Mouse (Mus musculus) hindbrain, embryonic 15.5 days (tissue): ENCODE measurements at regions not wholly inside any gene's neighbourhood (a gene's known extent, or its start where the extent isn't known, plus 50 kb on each side); places are given as distances from the start of the nearest gene placed in this dataset.
A peak's percentile ranks its signal among the peaks of the same experiment; 100 is the strongest.
"Not testable (repeated sequence)": the region's sequence is repeated elsewhere in the genome, so short reads cannot be mapped to it uniquely, and the experiment has no call there.

ENCODE experiments used
- ATAC-seq: fragments of 200-750 bp; cut with Nextera tagmentation; 2 replicates; pipeline ENCODE4 v1.8.0; 2017; ENCODE audit warnings: low read depth, moderate number of reproducible peaks, moderate TSS enrichment; ENCODE audit not compliant: low FRiP score
- H3K27ac ChIP-seq: fragments of 300-500 bp; sonication (generic); replicated peaks from 2 replicates; pipeline ENCODE4 v1.5.1; 2015; ENCODE audit warnings: mild to moderate bottlenecking, inconsistent platforms
- H3K27me3 ChIP-seq: fragments of 300-500 bp; sonication (generic); 2 replicates; pipeline ENCODE4 v1.6.1; 2015; ENCODE audit warnings: control low read depth, inconsistent platforms
- H3K36me3 ChIP-seq: fragments of 300-500 bp; sonication (generic); 2 replicates; pipeline ENCODE4 v1.6.1; 2015; ENCODE audit warnings: control low read depth, inconsistent platforms
- H3K4me1 ChIP-seq: fragments of 300-500 bp; sonication (generic); replicated peaks from 2 replicates; pipeline ENCODE4 v1.6.1; 2015; ENCODE audit warnings: control low read depth, inconsistent platforms
- H3K4me2 ChIP-seq: fragments of 300-500 bp; sonication (generic); 2 replicates; pipeline ENCODE4 v1.6.1; 2015; ENCODE audit warnings: moderate library complexity, mild to moderate bottlenecking, inconsistent platforms
- H3K4me3 ChIP-seq: fragments of 300-500 bp; sonication (generic); 2 replicates; pipeline ENCODE4 v1.5.1; 2015; ENCODE audit warnings: mild to moderate bottlenecking, inconsistent platforms
- H3K9ac ChIP-seq: fragments of 300-500 bp; sonication (generic); 2 replicates; pipeline ENCODE4 v1.6.1; 2015; ENCODE audit warnings: inconsistent platforms
- H3K9me3 ChIP-seq: fragments of 300-500 bp; sonication (generic); 2 replicates; pipeline ENCODE4 v1.6.1; 2016; ENCODE audit warnings: control low read depth, inconsistent platforms
- WGBS: fragments of 180-500 bp; shearing (Covaris S2); methylation state at CpG from one replicate; pipeline ENCODE4 v1.1.7; 2015; 5-methylcytosine and 5-hydroxymethylcytosine counted together

DNA sequence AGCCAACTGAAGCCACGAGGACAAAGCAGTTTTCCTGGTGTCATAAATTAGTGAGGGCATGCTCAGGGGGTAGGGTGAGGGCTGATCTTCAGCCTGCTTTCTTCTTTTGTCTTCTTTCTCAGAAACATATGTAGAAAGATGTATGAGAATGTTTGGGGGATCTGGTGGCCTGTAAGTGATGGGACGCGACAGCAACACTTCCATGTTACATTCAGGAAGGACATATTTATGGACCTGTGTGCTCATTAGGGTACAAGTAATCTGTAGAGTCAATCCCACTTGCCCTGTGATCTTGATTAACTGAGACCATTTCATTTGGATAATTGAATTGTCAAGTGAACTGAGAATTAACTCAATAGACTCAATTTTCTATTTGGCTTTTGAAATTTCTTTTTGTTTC, 486.1 kb upstream of the Fam160b2 start:
- H3K36me3 ChIP-seq = no peaks in the 10 kb centered on the region
- no peak overlapping the region for H3K9ac ChIP-seq
- ATAC-seq = no peak
- no peak overlapping the region for H3K27ac ChIP-seq
- H3K9me3 ChIP-seq = no peaks in the 10 kb centered on the region
- WGBS = 91% methylated on average over 3 of the region's 3 CpGs
- H3K4me1 ChIP-seq = no peaks in the 10 kb centered on the region
- H3K4me2 ChIP-seq = no peak overlapping the region
- no peaks in the 10 kb centered on the region for H3K27me3 ChIP-seq
- H3K4me3 ChIP-seq = no peak overlapping the region

DNA sequence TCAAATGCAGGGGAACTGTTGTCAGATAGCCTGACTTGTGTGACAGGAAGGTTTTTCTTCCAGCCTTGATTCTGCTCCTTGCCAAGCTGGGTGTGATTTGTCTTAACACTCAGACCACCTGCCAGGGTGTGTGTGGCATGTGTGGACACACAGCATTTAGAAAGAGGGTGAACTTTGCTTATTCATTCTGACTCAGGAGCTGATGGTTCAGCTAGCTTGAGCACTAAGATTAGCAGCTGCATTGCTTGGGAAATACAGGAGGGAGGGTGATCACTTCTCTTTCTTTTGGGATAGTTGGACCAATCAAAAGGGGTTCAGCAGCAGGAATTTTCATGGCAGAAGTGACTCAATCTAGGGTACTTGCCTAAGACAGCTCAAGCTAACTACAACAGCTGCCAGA, 482.7 kb upstream of the Fam160b2 start:
- Histone ChIP-seq H3K36me3 (no peaks in the 10 kb centered on the region), H3K27me3 (no peaks in the 10 kb centered on the region), H3K9me3 (no peaks in the 10 kb centered on the region), H3K4me1 (no peaks in the 10 kb centered on the region), H3K27ac (no peak overlapping the region), H3K4me2 (no peak overlapping the region), H3K9ac (no peak overlapping the region), H3K4me3 (no peak overlapping the region)
- no peak for ATAC-seq

DNA sequence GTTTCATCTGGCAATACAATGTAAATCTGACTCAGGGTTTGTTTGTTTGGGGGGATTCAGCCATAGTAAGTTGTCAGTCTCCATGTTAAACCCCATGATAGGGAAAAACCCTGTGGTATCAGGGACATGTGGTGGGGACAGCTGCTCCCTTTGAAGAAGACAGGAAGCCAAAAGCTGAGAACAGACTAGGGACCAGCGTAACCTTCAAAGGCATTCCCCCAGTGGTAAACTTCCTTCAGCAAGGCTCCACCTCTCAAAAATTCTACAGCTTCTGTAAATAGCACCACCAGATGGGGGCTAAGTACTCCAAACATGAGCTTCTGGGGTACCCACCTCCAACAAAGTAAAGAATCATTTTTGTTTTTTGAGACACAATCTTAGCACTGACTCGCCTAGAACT, 476.0 kb upstream of the Fam160b2 start:
- H3K27ac ChIP-seq = no peak overlapping the region
- H3K36me3 ChIP-seq = no peaks in the 10 kb centered on the region
- ATAC-seq = no peak
- no peak overlapping the region for H3K4me2 ChIP-seq
- no peaks in the 10 kb centered on the region for H3K4me1 ChIP-seq
- H3K9me3 ChIP-seq = no peaks in the 10 kb centered on the region
- no peak overlapping the region for H3K9ac ChIP-seq
- H3K4me3 ChIP-seq = no peak overlapping the region
- WGBS = 87% methylated on average over 2 of the region's 2 CpGs
- no peaks in the 10 kb centered on the region for H3K27me3 ChIP-seq

DNA sequence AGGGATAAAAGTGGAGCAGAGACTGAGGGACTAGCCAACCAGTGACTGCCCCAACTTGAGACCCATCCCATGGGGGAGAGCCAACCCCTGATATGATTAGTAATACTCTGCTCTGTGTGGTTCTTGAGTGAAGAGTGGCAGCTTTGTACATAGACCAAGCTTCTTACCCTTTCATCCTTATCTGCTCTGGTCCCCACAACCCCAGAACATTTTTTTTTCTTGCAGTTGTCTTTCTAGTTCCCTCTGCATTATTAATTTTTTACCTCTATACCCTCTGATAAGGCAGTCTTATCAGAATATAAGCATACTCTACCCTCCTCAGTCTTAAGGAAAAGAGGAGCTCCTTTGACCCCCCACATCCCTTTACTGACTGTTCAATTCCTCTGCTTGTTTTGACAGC, 474.4 kb upstream of the Fam160b2 start:
- no peaks in the 10 kb centered on the region for H3K36me3 ChIP-seq
- H3K4me3 ChIP-seq = no peak overlapping the region
- H3K4me1 ChIP-seq = no peaks in the 10 kb centered on the region
- no peak overlapping the region for H3K27ac ChIP-seq
- no peak for ATAC-seq
- H3K9me3 ChIP-seq = no peaks in the 10 kb centered on the region
- H3K9ac ChIP-seq = no peak overlapping the region
- H3K4me2 ChIP-seq = no peak overlapping the region
- H3K27me3 ChIP-seq = no peaks in the 10 kb centered on the region

DNA sequence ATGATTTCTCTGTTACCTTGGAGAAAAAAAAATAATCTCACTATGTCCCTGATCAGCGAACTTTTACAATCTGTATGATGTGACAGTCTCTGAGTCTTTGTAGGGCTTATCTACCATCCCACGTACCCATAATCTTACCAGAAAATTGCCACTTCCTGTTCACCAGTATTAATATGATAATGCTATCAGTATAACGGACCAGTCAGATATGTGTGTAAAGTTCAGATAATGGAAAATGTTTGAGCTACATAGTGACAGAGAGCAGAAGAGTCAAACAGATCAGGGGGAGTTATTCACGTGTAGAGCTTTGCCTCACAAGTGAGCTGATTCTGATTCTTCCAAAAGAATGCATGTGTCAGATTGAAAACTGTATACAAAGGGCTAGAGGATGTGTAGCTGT, 466.0 kb upstream of the Fam160b2 start:
- no peak overlapping the region for H3K27ac ChIP-seq
- H3K4me1 ChIP-seq = no peaks in the 10 kb centered on the region
- no peak overlapping the region for H3K4me2 ChIP-seq
- WGBS = 83% methylated on average over 4 of the region's 4 CpGs
- no peak overlapping the region for H3K9ac ChIP-seq
- H3K9me3 ChIP-seq = no peaks in the 10 kb centered on the region
- no peak overlapping the region for H3K4me3 ChIP-seq
- ATAC-seq = no peak
- no peaks in the 10 kb centered on the region for H3K36me3 ChIP-seq
- no peaks in the 10 kb centered on the region for H3K27me3 ChIP-seq

DNA sequence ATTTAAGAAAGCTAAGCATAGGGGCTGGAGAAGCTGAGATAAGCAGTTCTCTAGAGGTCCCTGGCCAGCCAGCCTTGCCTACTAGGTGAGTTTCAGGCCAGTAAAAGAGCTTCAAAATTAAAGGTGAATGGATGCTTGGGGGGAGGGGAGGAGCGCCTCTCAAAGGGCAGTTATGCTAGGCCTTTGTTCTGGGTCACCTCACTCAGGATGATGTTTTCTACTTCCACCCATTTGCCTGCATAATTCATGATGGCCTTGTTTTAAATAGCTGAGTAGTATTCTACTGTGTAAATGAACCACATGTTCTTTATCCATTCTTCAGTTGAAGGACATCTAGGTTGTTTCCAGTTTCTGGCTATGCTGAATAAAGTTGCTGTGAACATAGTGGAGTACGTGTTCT, 457.0 kb upstream of the Fam160b2 start:
- H3K4me2 ChIP-seq = no peak overlapping the region
- no peaks in the 10 kb centered on the region; the same call in 1 of the 2 replicates for H3K4me1 ChIP-seq
- no peaks in the 10 kb centered on the region for H3K36me3 ChIP-seq
- 90% methylated on average over 2 of the region's 2 CpGs for WGBS
- ATAC-seq = no peak
- H3K9me3 ChIP-seq = no peaks in the 10 kb centered on the region
- no peak overlapping the region for H3K27ac ChIP-seq
- no peak overlapping the region for H3K4me3 ChIP-seq
- H3K27me3 ChIP-seq = no peaks in the 10 kb centered on the region
- no peak overlapping the region for H3K9ac ChIP-seq

DNA sequence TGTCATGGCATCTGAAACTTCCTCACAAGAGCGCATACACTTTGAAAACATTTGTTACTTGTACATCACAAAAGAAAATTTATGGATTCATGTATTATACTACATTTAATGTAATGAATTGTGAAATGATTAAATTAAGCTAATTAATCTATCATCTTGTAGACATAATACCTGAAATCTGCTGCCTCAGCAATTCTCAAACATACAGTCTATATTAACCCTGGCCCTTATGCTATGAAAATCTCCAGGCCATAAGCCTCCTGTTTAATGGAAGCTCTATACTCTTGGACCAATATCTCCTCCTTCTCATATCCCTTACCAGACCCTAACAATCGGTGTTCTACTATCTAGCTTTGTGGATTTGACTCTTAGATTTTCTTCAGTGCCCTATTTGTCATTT, 455.8 kb upstream of the Fam160b2 start:
- Histone ChIP-seq H3K4me2 (no peak overlapping the region), H3K9ac (no peak overlapping the region), H3K4me1 (no peaks in the 10 kb centered on the region; the same call in 1 of the 2 replicates), H3K4me3 (no peak overlapping the region), H3K27me3 (no peaks in the 10 kb centered on the region), H3K27ac (no peak overlapping the region), H3K36me3 (no peaks in the 10 kb centered on the region), H3K9me3 (no peaks in the 10 kb centered on the region)
- 85% methylated on average over 2 of the region's 2 CpGs for WGBS
- ATAC-seq = no peak

DNA sequence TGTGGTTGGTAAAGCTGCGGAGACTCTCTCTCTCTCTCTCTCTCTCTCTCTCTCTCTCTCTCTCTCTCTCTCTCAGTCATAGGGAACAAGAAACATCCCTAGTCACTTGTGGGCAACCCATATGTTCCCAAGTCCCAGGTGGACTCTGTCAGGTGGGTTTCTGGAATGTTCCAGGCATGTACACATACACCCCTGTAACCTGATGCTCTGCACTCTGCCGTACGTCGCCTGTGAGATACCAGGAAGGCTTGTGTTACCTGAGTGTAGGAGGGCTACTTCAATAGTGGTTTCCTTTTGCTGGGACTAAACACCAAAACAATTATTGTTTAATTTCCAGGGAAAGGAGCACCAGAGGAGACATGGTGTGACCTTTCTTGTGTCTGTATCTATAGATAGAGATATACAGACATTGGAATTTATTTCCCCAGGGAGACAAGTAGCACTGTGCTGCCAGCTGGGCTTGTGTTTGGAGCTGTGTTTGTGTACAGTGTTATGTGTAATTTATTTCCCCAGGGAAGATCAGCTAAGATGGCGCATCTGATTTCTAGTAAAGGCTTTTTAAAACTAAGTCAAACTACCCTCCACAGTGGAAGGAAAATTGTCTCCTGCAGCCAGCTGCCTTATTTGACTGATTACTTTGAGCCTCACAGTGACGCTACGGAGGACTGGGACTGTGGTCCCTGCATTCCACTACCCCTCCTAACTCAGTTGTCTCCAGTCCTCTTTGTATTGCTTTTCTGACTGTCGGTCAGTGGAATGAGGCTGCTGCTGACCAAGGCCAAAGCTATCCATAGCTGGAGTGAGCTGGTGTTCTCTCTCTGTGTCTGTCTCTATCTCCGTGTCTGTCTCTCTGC, 454.4 kb upstream of the Fam160b2 start:
- Histone ChIP-seq H3K4me1 (no peaks in the 10 kb centered on the region; the same call in 1 of the 2 replicates), H3K4me3 (no peak overlapping the region), H3K27ac (no peak overlapping the region), H3K36me3 (no peaks in the 10 kb centered on the region), H3K9ac (no peak overlapping the region), H3K9me3 (no peaks in the 10 kb centered on the region), H3K4me2 (no peak overlapping the region), H3K27me3 (no peaks in the 10 kb centered on the region)
- WGBS = 63% methylated on average over 9 of the region's 9 CpGs
- ATAC-seq = no peak

DNA sequence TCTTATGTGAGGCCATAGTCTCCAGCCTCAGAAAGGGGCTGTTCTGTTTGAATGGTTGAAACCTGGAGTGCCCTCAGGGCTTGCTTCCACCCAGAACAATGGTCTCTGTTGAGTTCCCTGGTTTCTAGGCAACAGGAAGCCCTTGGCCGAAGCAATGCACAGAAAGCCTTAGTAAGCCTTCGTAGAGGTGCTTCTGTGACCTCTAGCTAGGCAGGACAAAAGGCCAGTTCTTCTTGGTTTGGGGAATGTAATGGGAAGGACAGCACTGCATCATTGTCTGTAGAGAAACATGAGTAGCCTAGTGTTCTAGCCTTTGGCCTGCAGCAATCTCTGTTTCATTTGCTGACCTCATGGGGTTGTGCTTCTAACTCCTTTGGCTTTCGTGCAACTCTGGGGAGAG, 447.5 kb upstream of the Fam160b2 start:
- no peak for ATAC-seq
- WGBS = 12% methylated on average over 3 of the region's 3 CpGs
- H3K27me3 ChIP-seq = no peaks in the 10 kb centered on the region
- no peak overlapping the region for H3K9ac ChIP-seq
- no peaks in the 10 kb centered on the region for H3K9me3 ChIP-seq
- no peak overlapping the region for H3K4me3 ChIP-seq
- H3K4me1 ChIP-seq = no peaks in the 10 kb centered on the region
- H3K27ac ChIP-seq = no peak overlapping the region
- H3K36me3 ChIP-seq = no peaks in the 10 kb centered on the region
- H3K4me2 ChIP-seq = no peak overlapping the region

DNA sequence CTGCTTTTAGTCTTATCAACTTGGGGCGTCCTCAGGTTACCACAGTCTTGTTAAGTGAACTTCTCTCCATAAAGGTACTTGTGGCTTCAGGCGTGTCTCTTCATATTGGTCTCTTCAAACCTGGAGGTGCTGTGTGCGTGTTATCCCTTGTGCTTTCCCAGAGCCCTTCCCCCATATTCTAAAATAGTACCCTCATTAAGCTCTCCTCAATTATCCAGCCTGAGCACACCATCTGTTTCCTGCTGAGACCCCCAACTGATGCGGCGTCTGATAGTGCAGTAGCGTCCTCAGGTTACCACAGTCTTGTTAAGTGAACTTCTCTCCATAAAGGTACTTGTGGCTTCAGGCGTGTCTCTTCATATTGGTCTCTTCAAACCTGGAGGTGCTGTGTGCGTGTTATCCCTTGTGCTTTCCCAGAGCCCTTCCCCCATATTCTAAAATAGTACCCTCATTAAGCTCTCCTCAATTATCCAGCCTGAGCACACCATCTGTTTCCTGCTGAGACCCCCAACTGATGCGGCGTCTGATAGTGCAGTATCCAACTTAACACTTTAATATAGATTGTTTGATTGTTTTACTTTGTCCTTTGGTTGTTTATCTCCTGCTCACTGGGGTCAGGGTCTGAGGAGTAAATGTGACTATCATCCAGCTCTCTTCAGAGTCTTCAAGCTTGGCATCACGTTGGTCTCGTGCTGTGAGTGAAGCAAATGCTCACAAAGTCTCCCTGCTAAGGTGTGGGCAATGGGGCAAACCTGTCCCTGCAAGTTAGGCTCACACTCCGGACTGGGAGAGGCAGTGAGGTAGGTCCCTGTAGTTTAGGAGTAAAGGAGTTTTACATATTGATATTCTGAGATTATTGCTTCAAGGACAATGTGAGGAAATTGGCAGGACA, 444.5 kb upstream of the Fam160b2 start:
- not testable (repeated sequence) for H3K27ac ChIP-seq, H3K4me3 ChIP-seq, H3K4me1 ChIP-seq, H3K27me3 ChIP-seq, H3K9ac ChIP-seq, H3K4me2 ChIP-seq, H3K9me3 ChIP-seq, H3K36me3 ChIP-seq
- WGBS = 50% methylated on average over 11 of the region's 13 CpGs
- ATAC-seq = peak; percentile 19; the same call in 1 of the 2 replicates

DNA sequence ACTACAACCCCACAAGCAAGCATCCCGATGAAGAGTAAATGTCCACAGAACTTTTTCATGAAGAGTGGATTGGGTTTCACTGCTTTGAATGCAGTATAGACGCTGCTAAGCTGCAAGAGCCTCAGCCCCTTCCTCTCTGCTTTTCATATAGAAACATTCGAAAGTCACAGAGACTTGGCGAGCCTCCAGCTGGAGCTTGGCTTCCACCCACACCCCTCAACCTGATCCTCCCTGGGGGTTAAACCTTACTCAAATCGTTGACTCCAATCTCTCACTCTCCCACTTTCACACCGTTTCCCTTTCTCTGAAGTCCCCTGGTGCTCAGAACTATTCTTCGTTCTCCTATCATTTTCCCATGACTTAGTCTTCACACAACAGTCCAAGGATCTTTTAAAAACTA, 437.0 kb upstream of the Fam160b2 start:
- H3K4me3 ChIP-seq = no peak overlapping the region
- ATAC-seq = no peak
- no peak overlapping the region for H3K27ac ChIP-seq
- H3K9me3 ChIP-seq = no peaks in the 10 kb centered on the region
- no peak overlapping the region for H3K9ac ChIP-seq
- H3K36me3 ChIP-seq = no peaks in the 10 kb centered on the region
- no peak overlapping the region for H3K4me2 ChIP-seq
- H3K4me1 ChIP-seq = no peaks in the 10 kb centered on the region
- 71% methylated on average over 7 of the region's 7 CpGs for WGBS
- no peaks in the 10 kb centered on the region for H3K27me3 ChIP-seq

DNA sequence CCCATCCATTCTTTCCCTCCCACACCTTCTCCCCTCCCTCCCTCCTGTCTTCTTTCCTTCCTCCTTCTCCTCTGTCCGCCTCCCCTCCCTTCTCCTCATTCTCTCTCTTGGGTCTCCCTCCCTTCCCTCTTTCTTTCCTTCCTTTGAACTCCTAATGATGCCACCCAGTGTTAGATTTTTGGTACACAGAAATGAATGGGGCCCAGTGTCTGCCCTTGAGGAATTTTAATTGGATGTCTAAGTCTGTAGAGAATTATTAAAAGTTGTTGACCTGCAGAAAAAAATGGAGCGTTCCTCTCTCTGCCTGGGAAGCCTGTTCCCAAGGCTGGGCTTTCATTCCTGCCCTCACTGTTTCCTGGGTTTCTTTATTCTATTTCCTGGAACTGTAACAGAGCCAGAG, 434.0 kb upstream of the Fam160b2 start:
- 68% methylated on average over 2 of the region's 2 CpGs for WGBS
- Histone ChIP-seq H3K4me3 (no peak overlapping the region), H3K4me1 (no peaks in the 10 kb centered on the region), H3K27me3 (no peaks in the 10 kb centered on the region), H3K9ac (no peak overlapping the region), H3K4me2 (no peak overlapping the region), H3K27ac (no peak overlapping the region), H3K36me3 (no peaks in the 10 kb centered on the region), H3K9me3 (no peaks in the 10 kb centered on the region)
- ATAC-seq = no peak
